Mouse (Mus musculus): Measurements from ENCODE around the gene Ints7. TPM values are rescaled to one million over a fixed set of nuclear protein-coding genes. Genes with fewer than 3 reads are reported as not detected.

Ints7 gene
- polyA plus RNA-seq, 2 experiments = 39.9 to 61.8 TPM

- DNase-seq (ENCODE audit: low spot score) (peak; percentile 15), ATAC-seq (ENCODE audit: low FRiP score, low read depth) (no peak)
- Histone ChIP-seq H3K4me1 (ENCODE audit: control insufficient read depth, insufficient read depth, low read length) (peaks cover 22% of the 10 kb centered on the region), H3K4me2 (replicated peaks; ENCODE audit: low read depth, low read length, severe bottlenecking) (peak overlapping the region; percentile 64), H3K4me3 (replicated peaks; ENCODE audit: low read length) (peak overlapping the region; percentile 89), H3K9ac (ENCODE audit: low read depth, low read length, severe bottlenecking) (peak overlapping the region; percentile 76), H3K27ac (replicated peaks; ENCODE audit: low read depth, low read length) (peak overlapping the region; percentile 92), H3K9me3 (ENCODE audit: control insufficient read depth, low read length) (no peaks in the 10 kb centered on the region), H3K36me3 (ENCODE audit: control insufficient read depth, insufficient read depth, low read length) (peaks cover 4% of the 10 kb centered on the region), H3K27me3 (ENCODE audit: control insufficient read depth, insufficient read depth, low read length) (no peaks in the 10 kb centered on the region)
- under 1% methylated on average over 13 of the region's 13 CpGs for WGBS
- no peak for TF ChIP-seq POLR2A (IDR thresholded peaks at IDR 0.05; ENCODE audit: borderline replicate concordance, extremely low read depth, insufficient read depth, insufficient read length)
These were observed 1.4 kb upstream of the Ints7 start for GRCm38 (mm10) chr1:191573906-191574639.

GRCm38 (mm10) chr1:191574871-191575457 lies 472 bp upstream of the Ints7 start:
- Histone ChIP-seq H3K4me1 (ENCODE audit: control insufficient read depth, insufficient read depth, low read length) (peaks cover 22% of the 10 kb centered on the region), H3K4me2 (replicated peaks; ENCODE audit: low read depth, low read length, severe bottlenecking) (peak overlapping the region; percentile 64), H3K27ac (replicated peaks; ENCODE audit: low read depth, low read length) (peak overlapping the region; percentile 92), H3K36me3 (ENCODE audit: control insufficient read depth, insufficient read depth, low read length) (peaks cover 1% of the 10 kb centered on the region; the same call in 1 of the 2 replicates), H3K9me3 (ENCODE audit: control insufficient read depth, low read length) (no peaks in the 10 kb centered on the region), H3K9ac (ENCODE audit: low read depth, low read length, severe bottlenecking) (peak overlapping the region; percentile 76), H3K4me3 (replicated peaks; ENCODE audit: low read length) (peak overlapping the region; percentile 89), H3K27me3 (ENCODE audit: control insufficient read depth, insufficient read depth, low read length) (no peaks in the 10 kb centered on the region)
- peak; percentile 70; the same call in 1 of the 2 replicates for TF ChIP-seq POLR2A (IDR thresholded peaks at IDR 0.05; ENCODE audit: borderline replicate concordance, extremely low read depth, insufficient read depth, insufficient read length)
- peak; percentile 86 for DNase-seq (ENCODE audit: low spot score)
- 2% methylated on average over 49 of the region's 52 CpGs for WGBS
- ATAC-seq (ENCODE audit: low FRiP score, low read depth) = peak; percentile 39

- Histone ChIP-seq H3K27ac (replicated peaks; ENCODE audit: low read depth, low read length) (no peak overlapping the region), H3K36me3 (ENCODE audit: control insufficient read depth, insufficient read depth, low read length) (peaks cover 26% of the 10 kb centered on the region), H3K4me2 (replicated peaks; ENCODE audit: low read depth, low read length, severe bottlenecking) (no peak overlapping the region), H3K9ac (ENCODE audit: low read depth, low read length, severe bottlenecking) (no peak overlapping the region), H3K9me3 (ENCODE audit: control insufficient read depth, low read length) (no peaks in the 10 kb centered on the region), H3K27me3 (ENCODE audit: control insufficient read depth, insufficient read depth, low read length) (no peaks in the 10 kb centered on the region), H3K4me3 (replicated peaks; ENCODE audit: low read length) (no peak overlapping the region), H3K4me1 (ENCODE audit: control insufficient read depth, insufficient read depth, low read length) (peaks cover 20% of the 10 kb centered on the region)
- WGBS = 84% methylated on average over 3 of the region's 3 CpGs
- no peak for ATAC-seq (ENCODE audit: low FRiP score, low read depth)
- no peak for DNase-seq (ENCODE audit: low spot score)
- no peak for TF ChIP-seq POLR2A (IDR thresholded peaks at IDR 0.05; ENCODE audit: borderline replicate concordance, extremely low read depth, insufficient read depth, insufficient read length)
These were observed 4.1 kb downstream of the Ints7 start for GRCm38 (mm10) chr1:191579524-191579923.

- Histone ChIP-seq H3K36me3 (ENCODE audit: control insufficient read depth, insufficient read depth, low read length) (peaks cover 43% of the 10 kb centered on the region), H3K27me3 (ENCODE audit: control insufficient read depth, insufficient read depth, low read length) (no peaks in the 10 kb centered on the region), H3K9me3 (ENCODE audit: control insufficient read depth, low read length) (no peaks in the 10 kb centered on the region), H3K9ac (ENCODE audit: low read depth, low read length, severe bottlenecking) (no peak overlapping the region), H3K4me1 (ENCODE audit: control insufficient read depth, insufficient read depth, low read length) (peaks cover 16% of the 10 kb centered on the region), H3K4me2 (replicated peaks; ENCODE audit: low read depth, low read length, severe bottlenecking) (no peak overlapping the region), H3K27ac (replicated peaks; ENCODE audit: low read depth, low read length) (no peak overlapping the region), H3K4me3 (replicated peaks; ENCODE audit: low read length) (no peak overlapping the region)
- TF ChIP-seq POLR2A (IDR thresholded peaks at IDR 0.05; ENCODE audit: borderline replicate concordance, extremely low read depth, insufficient read depth, insufficient read length) = no peak
- ATAC-seq (ENCODE audit: low FRiP score, low read depth) (no peak), DNase-seq (ENCODE audit: low spot score) (no peak)
- whole genome bisulfite sequencing = 90% methylated on average over 4 of the region's 4 CpGs
These were observed 6.2 kb downstream of the Ints7 start for GRCm38 (mm10) chr1:191581641-191582040.

- no peaks in the 10 kb centered on the region for H3K27me3 ChIP-seq (ENCODE audit: control insufficient read depth, insufficient read depth, low read length)
- no peak overlapping the region for H3K27ac ChIP-seq (replicated peaks; ENCODE audit: low read depth, low read length)
- DNase-seq (ENCODE audit: low spot score) = no peak
- no peak overlapping the region for H3K4me2 ChIP-seq (replicated peaks; ENCODE audit: low read depth, low read length, severe bottlenecking)
- H3K36me3 ChIP-seq (ENCODE audit: control insufficient read depth, insufficient read depth, low read length) = peaks cover 65% of the 10 kb centered on the region
- no peaks in the 10 kb centered on the region for H3K4me1 ChIP-seq (ENCODE audit: control insufficient read depth, insufficient read depth, low read length)
- no peaks in the 10 kb centered on the region for H3K9me3 ChIP-seq (ENCODE audit: control insufficient read depth, low read length)
- no peak for TF ChIP-seq POLR2A (IDR thresholded peaks at IDR 0.05; ENCODE audit: borderline replicate concordance, extremely low read depth, insufficient read depth, insufficient read length)
- H3K4me3 ChIP-seq (replicated peaks; ENCODE audit: low read length) = no peak overlapping the region
- H3K9ac ChIP-seq (ENCODE audit: low read depth, low read length, severe bottlenecking) = no peak overlapping the region
- no peak for ATAC-seq (ENCODE audit: low FRiP score, low read depth)
- WGBS = 87% methylated on average over 4 of the region's 4 CpGs
These were observed 8.4 kb downstream of the Ints7 start for GRCm38 (mm10) chr1:191583836-191584235.
